Mouse (Mus musculus) cerebellum, adult 2 months (tissue): ENCODE data around the gene Fxn.

Experiments used
- CTCF ChIP-seq: fragments of 200-500 bp; IDR thresholded peaks from 2 replicates; pipeline ENCODE4 v1.5.1; 2011; ENCODE audit warnings: low read depth, mild to moderate bottlenecking, control low read depth, low read length, moderate library complexity, borderline replicate concordance; ENCODE audit not compliant: insufficient read depth
- POLR2A ChIP-seq: fragments of 200-500 bp; IDR thresholded peaks from 2 replicates; pipeline ENCODE4 v1.6.1; 2011; ENCODE audit warnings: low read length, control low read depth, borderline replicate concordance; ENCODE audit not compliant: insufficient read depth

- no peak for TF ChIP-seq CTCF
- TF ChIP-seq POLR2A, result no peak
Observed at GRCm38 (mm10) chr19:24213299-24213698, 67.1 kb downstream of the Fxn start.
